Mouse (Mus musculus): ENCODE data around the gene Ikzf1. TPM values are rescaled to one million over a fixed set of nuclear protein-coding genes. Genes with fewer than 3 reads are reported as not detected.

The Ikzf1 gene
- polyA plus RNA-seq, 1 experiment from 2014 or later, result 0.36 TPM

- no peak overlapping the region for H3K4me2 ChIP-seq
- no peaks in the 10 kb centered on the region for H3K27me3 ChIP-seq (replicated peaks)
- no peaks in the 10 kb centered on the region for H3K9me3 ChIP-seq (replicated peaks)
- WGBS, result 5% methylated on average over 2 of the region's 2 CpGs
- H3K27ac ChIP-seq (replicated peaks), result peak overlapping the region; percentile 81; the same call in 1 of the 2 replicates
- peaks cover 32% of the 10 kb centered on the region for H3K4me1 ChIP-seq
- no peak overlapping the region for H3K4me3 ChIP-seq (replicated peaks)
- H3K36me3 ChIP-seq, result no peaks in the 10 kb centered on the region
- no peak overlapping the region for H3K9ac ChIP-seq (replicated peaks)
- peak; percentile 63 for ATAC-seq (ENCODE audit: low FRiP score)
Observed at GRCm38 (mm10) chr11:11820251-11820650, 135.4 kb downstream of the Ikzf1 start.

DNA sequence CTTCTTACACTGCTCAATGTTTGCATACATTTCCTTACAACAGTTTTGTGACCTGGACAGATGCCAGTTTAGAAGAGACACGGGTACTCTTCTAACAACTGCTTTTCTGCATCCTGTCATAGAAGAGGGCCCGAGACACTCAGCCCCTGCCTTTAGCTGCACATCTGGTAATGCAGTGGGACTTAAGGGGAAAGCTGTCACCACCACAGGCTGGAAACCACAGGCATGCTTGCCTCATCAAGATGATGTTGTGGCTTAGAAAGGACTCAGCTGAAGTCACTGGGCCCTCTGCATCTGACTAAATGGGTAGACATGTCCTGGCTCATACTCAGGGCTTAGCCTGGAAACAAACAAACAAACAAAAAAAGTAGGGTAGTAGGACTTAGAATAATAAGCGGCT lies 135.9 kb downstream of the Ikzf1 start:
- 63% methylated on average over 3 of the region's 3 CpGs for WGBS
- ATAC-seq (ENCODE audit: low FRiP score), result no peak
- no peaks in the 10 kb centered on the region for H3K36me3 ChIP-seq
- H3K27me3 ChIP-seq (replicated peaks), result no peaks in the 10 kb centered on the region
- H3K4me2 ChIP-seq, result no peak overlapping the region
- no peak overlapping the region for H3K9ac ChIP-seq (replicated peaks)
- H3K4me1 ChIP-seq, result peaks cover 32% of the 10 kb centered on the region
- H3K9me3 ChIP-seq (replicated peaks), result no peaks in the 10 kb centered on the region
- no peak overlapping the region for H3K4me3 ChIP-seq (replicated peaks)
- peak overlapping the region; percentile 81 for H3K27ac ChIP-seq (replicated peaks)

GRCm38 (mm10) chr11:11821387-11821975 lies 136.7 kb downstream of the Ikzf1 start:
- peak overlapping the region; percentile 81 for H3K27ac ChIP-seq (replicated peaks)
- 5% methylated on average over 14 of the region's 16 CpGs for WGBS
- H3K4me3 ChIP-seq (replicated peaks), result peak overlapping the region; percentile 18
- H3K9me3 ChIP-seq (replicated peaks), result no peaks in the 10 kb centered on the region
- H3K36me3 ChIP-seq, result no peaks in the 10 kb centered on the region
- H3K4me1 ChIP-seq, result peaks cover 32% of the 10 kb centered on the region
- no peaks in the 10 kb centered on the region for H3K27me3 ChIP-seq (replicated peaks)
- H3K9ac ChIP-seq (replicated peaks), result peak overlapping the region; percentile 32
- peak overlapping the region; percentile 52 for H3K4me2 ChIP-seq
- peak; percentile 88 for ATAC-seq (ENCODE audit: low FRiP score)

Other genes with a start within 250 kb of the Ikzf1 start
- 0.28 and 0.93 TPM in 2 replicates for gene Spata48, start 222.9 kb upstream of the Ikzf1 start, polyA plus RNA-seq (2015; fragmentation: Nextera tagmentation; extraction: Ambion mirVana)
- 1.4 and 1.5 TPM in 2 replicates for gene Zpbp, start 222.6 kb upstream of the Ikzf1 start, polyA plus RNA-seq (2015; fragmentation: Nextera tagmentation; extraction: Ambion mirVana)
- not detected in 2 replicates for gene 4930512M02Rik, start 57.2 kb upstream of the Ikzf1 start, polyA plus RNA-seq (2015; fragmentation: Nextera tagmentation; extraction: Ambion mirVana)
- gene Fignl1, start 124.0 kb downstream of the Ikzf1 start, polyA plus RNA-seq (2015; fragmentation: Nextera tagmentation; extraction: Ambion mirVana), result 8.7 and 19.6 TPM in 2 replicates
- gene Ddc, start 213.1 kb downstream of the Ikzf1 start, polyA plus RNA-seq (2015; fragmentation: Nextera tagmentation; extraction: Ambion mirVana), result 4.7 and 5.5 TPM in 2 replicates

Data from neural tube, embryonic 15.5 days (tissue).